Mouse (Mus musculus) activated CD4-positive, CD25-positive, alpha-beta regulatory T cell, adult 4 months (primary cell): ENCODE data around the gene Bcas2. TPM values are rescaled to one million over a fixed set of nuclear protein-coding genes. Genes with fewer than 3 reads are reported as not detected.
"Not testable (repeated sequence)": the region's sequence is repeated elsewhere in the genome, so short reads cannot be mapped to it uniquely, and the experiment has no call there.

Source experiments
- ATAC-seq: one replicate; pipeline ENCODE4 v1.8.0; 2017
- polyA plus RNA-seq, 2 experiments: library from polyadenylated mRNA; unstranded; fragments of 100-300 nt; shearing (Covaris generic); gene quantifications; one replicate each; pipeline ENCODE4 v1.2.1; 2017

Gene Bcas2
- polyA plus RNA-seq, result 100 to 1,000 TPM; 124 to 136 TPM

DNA sequence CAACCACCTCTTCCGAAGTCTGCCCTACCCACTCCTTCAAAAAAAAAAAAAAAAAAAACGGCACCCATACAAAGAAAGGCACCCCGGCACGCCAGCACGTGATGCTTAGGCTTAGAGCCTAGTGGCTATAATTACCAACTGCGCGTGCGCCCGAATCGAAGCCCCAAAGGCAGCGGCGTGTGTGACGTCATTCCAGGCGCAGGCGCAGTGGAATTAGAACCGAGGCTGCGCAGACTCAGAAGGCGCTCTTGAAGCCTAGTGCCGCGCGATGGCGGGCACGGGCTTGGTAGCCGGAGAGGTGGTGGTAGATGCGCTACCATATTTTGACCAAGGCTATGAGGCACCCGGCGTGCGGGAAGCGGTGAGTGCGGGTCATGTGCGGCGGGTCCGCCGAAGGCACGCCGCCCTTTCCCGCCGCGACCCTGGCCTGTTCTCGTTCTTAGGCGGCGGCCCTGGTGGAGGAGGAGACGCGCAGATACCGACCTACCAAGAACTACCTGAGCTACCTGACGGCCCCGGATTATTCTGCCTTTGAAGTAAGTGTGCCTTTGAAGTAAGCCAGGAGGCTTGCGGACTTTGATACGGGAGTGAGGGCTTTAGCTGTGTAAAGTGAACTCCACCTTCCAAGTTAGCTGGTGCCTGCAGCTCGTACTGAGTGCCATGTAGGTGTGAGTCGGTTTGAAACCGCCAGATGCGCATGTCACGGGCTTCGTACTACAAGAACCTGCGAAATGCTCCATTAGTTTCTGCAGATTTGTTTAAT lies at the start of gene Bcas2:
Gene Bcas2 (plus strand): TSS at position 151 of the 763 bp plus-strand sequence.
- ATAC-seq, result peak; percentile 91

DNA sequence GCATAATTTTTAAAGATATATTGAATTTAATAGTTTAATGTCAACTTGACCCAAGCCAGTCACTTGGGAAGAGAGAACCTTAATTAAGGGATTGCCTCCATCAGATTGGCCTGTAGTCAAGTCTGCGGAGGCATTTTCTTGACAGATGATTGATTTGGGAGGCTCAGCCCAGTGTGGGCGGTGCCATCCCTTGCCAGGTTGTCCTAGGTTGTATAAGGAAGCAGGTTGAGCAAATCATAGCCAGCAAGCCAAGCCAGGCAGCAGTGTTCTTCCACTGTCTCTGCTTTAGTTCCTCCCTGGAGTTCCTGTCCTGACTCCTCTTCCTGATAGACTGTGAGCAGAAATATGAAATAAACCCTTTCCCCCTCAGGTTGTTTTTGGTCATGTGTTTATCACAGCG lies 47.8 kb upstream of the Bcas2 start:
- ATAC-seq, result no peak

DNA sequence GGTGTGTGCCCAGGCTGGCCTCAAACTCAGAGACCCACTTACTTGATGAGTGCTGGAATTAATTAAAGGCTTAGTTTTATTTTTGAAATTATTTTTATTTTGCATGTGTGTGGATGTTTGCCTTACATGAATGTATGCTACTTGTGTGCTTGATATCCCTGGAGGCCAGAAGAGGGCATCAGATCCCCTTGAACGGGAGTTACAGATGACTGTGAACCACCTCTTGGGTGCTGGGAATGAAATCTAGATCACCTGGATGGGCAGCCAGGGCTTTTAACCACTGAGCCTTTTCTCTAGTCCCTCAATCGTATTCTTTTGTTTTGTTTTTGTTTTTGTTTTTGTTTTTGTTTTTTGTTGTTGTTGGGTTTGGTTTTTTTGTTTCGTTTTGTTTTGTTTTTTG lies 45.3 kb upstream of the Bcas2 start:
- no peak for ATAC-seq

DNA sequence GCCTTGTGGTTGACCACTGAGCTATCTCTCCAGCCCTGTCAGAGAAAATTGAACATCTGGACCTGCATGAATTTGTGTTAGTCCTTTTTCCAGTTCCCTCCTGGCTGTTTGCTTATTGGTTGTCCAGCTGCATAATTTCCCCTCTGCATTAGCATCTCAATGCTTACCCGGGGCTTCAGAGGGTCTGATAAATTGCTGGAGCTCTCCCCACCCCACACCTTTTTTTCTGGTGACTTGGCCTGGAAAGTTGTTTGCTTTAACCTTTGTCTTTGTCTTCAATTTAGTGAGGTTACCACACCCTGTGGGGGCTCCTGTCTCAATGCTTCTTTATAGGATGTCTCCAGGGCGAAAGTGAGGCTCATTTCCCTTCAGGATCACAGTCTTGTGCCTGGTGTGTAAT lies 44.3 kb upstream of the Bcas2 start:
- ATAC-seq, result no peak

DNA sequence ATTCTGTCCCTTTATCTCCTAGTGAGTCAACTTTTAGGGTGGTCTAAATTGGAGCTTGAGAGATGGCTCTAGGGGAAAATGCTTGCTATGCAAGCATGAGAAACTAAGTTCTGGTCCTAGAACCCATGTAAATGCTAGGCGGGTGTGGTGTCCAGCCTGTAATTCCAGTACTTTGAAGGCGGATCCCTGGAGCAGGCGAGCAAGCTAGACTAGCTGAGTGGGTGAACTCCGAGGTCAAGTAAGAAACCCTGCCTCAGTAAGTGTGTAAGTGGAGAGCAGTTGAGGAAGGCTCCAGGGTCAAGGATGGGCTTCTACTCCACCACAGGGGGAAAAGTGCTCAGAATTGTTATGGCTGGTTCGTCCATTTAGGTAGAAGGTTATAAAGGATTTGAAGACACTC lies 43.7 kb upstream of the Bcas2 start:
- ATAC-seq, result no peak

DNA sequence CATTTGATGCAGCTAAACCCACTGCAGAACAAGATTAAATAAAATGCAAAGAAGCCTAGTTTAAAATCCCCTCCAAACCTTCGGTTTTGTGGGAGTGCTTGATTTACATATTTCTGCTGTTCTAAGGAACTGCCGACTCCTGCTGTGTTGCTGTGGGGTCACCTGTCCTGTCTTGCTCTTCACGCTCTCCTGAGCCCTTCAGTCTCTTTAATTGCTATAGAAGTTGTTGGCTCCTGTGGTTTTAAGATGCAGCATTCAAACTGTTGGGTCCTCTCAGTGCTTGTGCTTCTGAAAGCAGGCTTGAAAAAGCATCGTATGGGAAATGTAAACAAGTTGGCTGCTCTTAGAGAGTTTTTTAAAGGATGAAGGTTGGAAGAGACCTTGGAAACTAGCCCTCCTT lies 43.2 kb upstream of the Bcas2 start:
- ATAC-seq, result no peak

DNA sequence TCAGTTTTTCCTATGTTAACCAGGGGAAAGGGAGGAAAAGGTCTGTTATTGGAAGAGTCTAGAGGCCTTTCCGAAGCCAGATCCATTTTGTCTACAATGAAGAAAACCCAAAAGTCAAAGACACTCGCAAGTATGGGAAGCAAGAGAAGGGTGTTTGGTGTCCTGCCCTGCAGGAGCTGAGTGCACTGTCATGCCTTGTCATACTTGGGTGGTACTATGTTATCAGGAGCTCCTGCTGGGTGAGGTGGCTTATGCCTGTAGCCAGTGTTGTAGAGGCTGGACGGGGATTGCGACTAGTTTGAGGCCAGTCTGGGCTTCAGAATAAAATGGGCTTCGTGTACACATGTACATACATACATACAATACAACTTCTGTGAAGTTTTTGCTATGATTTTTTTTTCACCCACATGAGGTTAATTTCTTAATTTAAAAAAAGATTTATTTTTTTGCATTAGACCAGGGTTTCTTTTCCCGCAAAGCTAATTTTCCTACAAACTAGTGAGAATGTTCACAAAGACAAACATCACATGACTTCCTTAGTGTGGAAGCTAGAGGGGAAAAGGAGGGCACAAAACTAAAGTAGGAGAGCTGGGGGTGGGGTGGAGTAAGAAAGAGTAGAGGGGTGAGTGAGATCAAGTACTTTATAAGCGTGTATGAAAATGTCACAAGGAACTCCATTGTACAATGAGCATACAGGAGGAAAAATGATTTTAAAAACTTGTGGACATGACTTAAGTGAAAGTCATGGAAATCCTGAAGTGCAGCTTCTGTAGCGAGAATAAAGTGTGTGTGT lies 41.9 kb upstream of the Bcas2 start:
- no peak for ATAC-seq

DNA sequence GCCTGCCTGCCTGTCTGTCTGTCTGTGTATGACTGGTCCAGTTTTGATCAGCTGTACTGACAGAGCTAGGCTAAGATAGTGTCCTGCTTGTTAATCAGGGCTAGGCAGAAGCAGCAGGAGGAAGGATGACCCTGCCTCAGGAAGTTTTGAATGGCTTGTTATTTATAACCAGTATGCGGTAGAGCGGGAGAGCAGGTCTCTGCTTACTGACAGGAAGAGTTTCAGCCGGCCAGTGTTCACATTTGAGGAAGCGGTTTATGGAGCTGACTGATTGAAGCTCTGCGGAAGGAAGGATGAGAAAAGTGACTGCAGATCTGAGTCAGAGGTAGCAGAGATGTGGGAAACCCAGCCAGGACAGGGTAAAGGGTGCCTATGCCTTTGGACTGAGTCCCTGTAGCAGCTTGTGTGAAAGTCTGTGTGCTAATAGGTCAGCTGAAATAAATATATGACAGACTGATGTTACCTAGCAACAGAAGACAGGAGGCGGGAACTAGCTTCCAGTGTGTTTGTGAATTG lies 41.2 kb upstream of the Bcas2 start:
- ATAC-seq, result peak; percentile 32

DNA sequence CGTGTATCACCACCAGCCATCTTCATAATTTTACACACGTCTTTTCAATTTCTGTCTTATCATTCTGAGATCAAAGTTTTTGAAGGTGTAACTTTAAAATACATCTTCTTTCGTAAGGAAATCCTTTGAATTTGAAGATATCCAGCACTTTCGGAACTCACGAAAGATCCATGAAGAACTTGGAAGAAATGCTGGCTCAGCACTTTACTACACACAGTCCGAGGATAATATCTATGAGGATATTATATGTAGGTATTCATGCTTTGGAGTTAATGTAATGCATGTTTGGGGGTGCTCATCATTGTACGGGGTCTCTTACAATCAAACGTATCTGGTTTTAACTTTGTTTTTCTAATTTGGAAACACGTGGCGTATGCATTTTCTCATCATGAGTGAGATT lies 38.4 kb upstream of the Bcas2 start:
- ATAC-seq, result no peak

DNA sequence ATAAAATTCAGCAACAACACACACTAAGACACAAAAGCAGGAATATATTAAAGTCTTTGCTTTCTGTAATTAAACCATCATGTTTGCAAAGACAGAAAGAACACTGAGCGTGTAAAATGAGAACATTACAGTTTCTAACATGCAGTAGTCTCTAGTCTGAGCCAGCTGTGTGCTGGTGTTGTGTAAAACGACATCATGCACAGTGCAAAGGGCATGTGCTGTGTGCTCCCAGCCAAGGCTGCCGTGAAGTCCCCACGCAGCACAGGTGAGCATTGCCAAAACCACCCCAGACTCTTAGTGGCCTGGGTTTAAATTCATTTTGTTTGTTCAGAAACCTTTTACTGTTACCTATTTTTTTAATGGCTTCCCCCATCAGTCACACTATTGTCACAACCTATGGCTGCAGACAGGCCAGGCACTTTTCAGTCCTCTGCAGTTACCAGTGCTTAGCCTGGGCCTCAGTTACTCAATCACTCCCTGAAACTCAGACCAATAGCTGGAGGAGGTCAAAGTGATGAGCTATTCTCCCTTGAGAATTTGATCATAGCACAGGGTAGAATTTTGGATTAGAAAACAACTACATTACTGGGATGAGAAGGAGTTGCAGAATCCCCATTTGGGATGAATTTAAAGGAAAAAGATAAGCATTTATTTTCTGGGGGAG lies 34.9 kb upstream of the Bcas2 start:
- ATAC-seq, result no peak

DNA sequence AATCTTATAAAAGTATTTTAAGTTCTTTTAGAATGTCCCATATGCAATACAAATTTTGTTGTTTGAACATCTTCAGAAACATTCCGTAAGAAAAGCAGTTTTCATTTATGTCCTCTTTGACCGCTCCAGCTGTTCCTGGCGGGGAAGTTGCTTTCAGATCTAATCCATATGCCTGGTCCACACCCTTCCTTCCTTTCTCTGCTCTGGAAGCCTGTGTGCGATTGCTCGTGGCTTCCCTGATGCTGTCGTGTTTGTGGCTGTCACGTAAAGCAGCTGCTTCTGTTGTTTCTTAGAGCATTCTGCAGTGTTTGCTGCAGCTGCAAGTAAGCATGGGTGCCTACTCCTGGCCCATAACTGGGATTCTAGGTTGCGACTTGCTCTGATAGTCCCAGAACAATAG lies 32.4 kb upstream of the Bcas2 start:
- ATAC-seq, result no peak

DNA sequence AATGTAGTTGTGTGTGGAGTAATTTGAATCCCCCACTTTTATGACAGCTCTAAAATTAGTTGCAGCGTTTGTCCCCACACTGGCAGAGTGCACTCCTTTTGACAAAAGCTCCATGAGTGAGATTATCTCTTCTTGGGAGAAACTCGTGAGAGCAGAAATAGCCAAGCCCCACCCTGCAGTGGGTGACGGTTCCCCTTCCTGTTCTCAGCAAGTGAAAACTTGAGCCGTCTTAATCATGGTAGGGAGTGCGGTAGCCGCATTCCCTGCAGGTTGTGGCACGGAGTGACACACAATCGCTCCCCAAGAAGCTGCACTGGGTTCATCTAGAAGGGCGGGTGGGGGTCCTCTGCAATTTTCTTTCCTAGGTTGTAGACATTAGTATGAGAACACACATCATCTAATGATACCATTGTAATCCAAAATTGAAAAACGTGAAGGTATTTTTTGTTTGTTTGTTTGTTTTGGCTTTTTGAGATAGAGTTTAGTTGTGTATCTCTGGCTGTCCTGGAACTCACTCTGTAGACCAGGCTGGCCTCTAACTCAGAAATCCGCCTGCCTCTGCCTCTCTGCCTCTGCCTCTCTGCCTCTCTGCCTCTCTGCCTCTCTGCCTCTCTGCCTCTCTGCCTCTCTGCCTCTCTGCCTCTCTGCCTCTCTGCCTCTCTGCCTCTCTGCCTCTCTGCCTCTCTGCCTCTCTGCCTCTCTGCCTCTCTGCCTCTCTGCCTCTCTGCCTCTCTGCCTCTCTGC lies 31.2 kb upstream of the Bcas2 start:
- not testable (repeated sequence) for ATAC-seq

DNA sequence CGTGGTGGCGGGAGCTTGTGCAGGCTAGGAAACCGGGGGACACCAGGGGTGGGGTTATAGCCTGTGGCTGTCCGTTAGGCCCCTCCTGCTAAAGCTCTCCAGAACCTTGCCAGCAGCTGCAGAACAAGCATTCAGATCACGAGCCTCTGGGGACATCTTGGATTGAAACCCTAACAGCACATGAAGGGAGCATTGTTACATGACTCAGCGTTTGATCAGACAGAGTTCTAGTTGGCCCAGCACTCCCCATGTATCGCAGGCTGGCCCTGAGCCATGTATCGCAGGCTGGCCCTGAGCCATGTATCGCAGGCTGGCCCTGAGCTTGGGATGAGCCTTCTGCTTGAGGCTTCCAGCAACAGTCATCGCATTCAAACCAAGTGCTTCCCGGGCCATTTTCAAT lies 30.2 kb upstream of the Bcas2 start:
- ATAC-seq, result no peak

DNA sequence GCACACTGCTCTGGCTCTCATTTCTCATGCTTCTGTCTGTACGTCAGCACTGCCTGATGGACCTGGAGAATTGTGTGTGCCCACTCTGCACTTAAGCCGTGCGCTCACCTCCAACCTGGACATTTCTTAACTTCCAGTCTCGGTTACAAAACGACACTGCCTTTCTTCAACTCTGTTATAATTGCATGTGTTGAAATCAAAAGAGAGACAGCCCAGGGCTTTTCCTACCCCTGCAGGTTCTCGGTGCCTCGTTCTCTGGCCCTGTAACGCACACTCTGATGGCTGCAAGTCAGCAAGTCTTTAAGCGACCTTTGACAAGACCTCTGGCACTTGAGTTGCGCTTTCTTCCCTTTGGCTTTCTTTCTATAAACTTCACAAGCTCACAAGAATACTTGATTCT lies 29.1 kb upstream of the Bcas2 start:
- no peak for ATAC-seq

DNA sequence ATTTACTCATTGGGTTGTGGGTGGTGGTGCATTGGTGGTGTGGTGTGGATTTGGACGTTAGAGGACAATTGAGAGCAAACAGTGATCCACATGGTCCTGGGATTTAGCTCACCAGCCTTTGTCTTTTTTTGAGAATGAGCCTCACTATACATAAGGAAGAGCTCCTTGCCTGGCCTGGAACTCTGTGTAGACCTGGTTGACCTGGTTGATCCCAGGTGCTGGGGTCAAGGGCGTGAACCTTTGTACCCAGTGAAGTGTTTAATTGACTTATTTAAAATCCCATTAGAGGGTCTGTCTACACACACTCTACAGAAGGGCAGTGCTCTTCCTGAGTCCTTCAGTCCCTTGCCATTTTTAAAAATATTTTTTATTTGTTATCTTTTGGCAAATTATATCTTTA lies 26.1 kb upstream of the Bcas2 start:
- ATAC-seq, result no peak

DNA sequence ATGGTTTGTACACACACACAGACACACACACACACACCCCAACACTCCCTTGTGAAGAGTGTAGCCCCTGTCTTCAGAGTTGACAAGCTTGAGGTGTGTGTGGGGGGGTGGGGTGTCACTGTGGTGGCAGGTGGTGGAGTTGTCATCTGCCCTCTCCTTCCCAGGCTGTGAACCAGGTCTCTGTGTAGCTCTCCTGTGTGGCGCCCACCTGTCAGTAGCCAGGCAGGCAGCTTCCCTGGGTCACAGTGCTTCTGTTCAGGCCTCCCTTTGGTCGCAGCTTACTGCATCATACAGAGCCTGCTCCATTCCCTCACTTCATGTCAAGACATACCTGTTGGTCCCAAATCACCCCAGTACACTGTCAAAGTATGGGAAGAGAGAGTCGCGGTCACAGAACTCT lies 25.7 kb upstream of the Bcas2 start:
- no peak for ATAC-seq

DNA sequence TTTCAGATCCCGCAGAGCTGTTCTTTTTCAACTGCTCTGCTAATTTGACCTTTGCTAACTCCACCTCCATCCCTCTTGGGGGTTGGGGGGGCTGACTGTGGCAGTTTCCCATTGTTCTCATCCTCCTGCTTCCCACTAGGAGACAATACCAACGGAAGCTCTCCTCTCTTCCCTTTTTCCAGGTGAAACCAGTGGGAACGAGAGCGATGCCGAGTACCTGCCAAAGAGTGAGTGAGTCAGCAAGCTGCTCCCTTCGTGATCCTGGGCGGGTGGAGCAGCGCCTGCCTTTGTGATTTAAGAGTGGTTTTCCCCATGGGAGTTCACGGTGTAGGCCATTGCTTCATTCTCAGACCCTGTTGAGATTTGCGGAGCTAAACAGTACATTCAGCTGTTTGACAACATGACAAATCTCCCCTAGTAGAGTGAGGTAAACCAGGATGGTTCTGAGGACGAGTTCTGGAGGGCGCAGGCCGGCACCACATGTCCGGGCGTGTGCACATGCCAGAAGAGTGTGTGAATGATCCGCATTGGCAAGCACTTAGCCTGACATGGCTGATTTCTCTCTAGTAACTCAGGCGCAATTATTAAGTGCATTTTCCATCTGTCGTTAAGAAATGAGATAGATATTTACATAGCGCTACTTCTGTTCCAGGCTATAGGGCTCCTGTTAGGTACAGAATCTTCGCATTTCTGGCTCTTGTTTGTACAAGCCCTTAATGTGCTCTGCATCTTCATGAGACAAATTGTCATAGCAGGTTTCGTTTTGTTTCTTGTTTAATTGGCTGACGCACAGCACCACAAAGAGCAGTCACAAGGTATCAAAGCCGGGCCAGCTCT lies 24.9 kb upstream of the Bcas2 start:
- ATAC-seq, result no peak

DNA sequence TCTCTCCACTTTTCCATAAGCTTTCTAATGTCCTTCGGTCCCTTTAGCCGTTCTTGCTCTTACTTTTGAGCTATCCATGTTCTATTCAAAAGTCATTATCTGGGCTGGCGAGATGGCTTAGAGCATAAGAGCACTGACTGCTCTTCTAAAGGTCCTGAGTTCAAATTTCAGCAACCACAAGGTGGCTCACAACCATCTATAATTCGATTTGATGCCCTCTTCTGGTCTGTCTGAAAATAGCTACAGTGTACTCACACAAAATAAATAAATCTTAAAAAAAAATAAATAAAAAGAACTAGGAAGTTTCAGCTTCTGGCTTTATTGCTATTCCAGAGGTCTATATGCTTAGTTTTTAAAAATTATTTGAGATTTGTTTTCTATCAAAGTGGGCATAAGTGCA lies 23.7 kb upstream of the Bcas2 start:
- ATAC-seq, result no peak

DNA sequence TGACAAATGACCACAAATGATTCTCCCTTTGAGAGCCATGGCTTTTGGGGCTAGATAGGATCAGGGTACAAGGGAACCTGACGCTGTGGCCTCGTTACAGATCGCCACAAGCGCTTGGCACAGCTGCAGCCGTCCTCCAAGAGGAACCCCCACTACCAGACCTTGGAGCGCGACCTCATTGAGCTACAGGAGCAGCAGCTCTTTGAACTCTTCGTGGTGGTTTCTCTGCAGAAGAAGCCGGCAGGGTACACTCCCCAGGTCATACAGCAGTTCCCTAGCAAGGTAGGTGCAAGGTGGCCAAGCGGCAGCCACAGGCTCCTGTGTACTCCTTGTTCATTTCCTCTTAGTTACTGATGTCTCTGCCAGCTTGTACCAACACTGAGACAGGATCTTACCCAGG lies 22.5 kb upstream of the Bcas2 start:
- ATAC-seq, result no peak

DNA sequence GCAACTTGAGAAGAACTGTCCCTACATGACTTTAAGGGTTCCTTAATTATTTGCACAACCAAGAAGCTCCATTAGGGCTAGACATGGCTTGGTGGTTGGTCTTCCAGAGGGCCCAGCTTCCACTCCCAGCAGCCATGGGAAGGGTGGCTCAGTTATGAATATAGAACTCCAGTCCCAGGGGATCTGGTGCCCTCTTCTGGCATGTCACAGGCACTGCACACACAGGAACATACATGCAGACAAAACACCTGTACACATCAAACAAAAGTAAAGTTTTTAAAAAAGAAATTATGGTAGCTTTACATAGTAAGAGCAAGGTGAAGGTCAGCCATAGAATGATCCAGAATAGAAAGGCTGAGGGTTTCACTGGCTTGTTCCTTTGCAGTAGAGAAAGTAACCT lies 17.7 kb upstream of the Bcas2 start:
- no peak for ATAC-seq

DNA sequence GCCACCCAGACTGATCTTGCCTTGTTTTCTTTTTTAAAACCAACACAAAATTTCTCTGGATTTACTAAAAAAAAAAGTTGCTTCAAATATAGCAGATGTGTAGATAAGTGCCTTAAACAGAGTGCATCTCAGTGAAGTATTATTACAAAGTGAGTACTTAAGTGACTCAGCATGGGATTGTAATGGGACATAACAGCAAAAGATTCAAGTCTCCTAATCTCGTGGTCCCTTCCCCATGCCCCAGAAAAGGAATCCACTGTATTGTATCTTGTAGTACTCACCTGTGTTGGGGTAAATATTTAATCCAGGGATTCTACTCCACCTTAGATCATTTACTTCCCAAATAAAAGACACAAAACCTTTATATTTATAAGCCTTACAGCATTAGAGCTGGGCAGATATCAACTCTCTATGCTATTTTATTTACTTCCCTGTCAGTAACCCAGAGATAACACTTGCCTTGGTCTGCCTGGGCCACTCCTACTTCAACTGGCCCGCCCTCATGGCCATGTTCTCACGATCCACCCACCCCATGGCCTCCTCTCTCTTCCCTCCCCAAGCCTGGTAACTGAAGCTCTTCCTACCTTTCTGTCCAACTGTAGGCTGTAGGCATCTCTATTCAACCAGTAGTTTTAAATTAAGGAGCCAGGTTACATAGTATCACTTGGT lies 12.1 kb upstream of the Bcas2 start:
- no peak for ATAC-seq
